Mouse (Mus musculus): ENCODE data around the gene Scamp1. TPM values are rescaled to one million over a fixed set of nuclear protein-coding genes. Genes with fewer than 3 reads are reported as not detected.

The Scamp1 gene
- polyA plus RNA-seq, 1 experiment from 2014 or later, result 168 TPM

DNA sequence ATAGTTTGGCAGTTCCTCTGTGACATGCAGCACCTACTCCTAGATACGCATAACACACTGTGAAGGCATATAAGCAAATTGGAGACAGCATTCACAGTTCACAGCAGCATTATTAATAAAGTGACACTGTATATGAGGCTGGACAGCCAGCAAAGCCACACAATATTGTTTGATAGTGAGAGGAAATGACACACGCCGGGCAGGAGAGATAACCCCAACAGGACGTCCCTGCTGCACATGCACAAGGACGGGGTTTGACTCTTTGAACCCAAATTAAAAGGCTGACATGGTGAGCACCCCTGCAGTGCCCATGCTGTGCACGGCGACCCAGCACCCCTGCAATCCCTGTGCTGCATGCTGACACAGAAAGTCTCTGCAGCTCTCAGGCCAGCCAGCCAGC, 17.5 kb downstream of the Scamp1 start:
- no peak for ATAC-seq (ENCODE audit: low FRiP score, low read depth)

DNA sequence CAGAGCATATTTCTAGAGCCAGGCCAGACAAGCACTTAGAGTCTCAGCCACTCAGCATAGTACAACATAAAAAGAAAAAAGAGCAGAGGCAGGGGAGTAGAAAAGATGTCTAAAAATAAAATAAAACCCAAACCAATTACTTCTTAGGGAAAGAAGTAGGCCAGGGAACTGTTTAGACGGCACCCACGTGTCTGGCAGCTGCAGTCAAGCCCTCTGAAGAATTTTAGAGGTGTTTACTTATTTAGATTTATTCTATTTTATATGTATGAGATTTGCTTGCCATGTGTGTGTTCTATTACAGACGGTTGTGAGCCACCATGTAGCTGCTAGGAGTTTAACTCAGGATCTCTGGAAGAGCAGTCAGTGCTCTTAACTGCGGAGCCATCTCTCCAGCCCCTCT, 18.5 kb downstream of the Scamp1 start:
- Histone ChIP-seq H3K36me3 (no peaks in the 10 kb centered on the region), H3K27ac (replicated peaks) (no peak overlapping the region), H3K4me1 (replicated peaks) (peaks cover 20% of the 10 kb centered on the region), H3K9me3 (no peaks in the 10 kb centered on the region), H3K4me3 (no peak overlapping the region), H3K4me2 (no peak overlapping the region), H3K9ac (no peak overlapping the region), H3K27me3 (no peaks in the 10 kb centered on the region)
- no peak for ATAC-seq (ENCODE audit: low FRiP score, low read depth)
- WGBS, result 76% methylated on average over 4 of the region's 4 CpGs

More for the DNA sequence above, 17.5 kb downstream of the Scamp1 start:
- H3K4me1 ChIP-seq (replicated peaks), result peaks cover 17% of the 10 kb centered on the region
- H3K27ac ChIP-seq (replicated peaks), result no peak overlapping the region
- no peaks in the 10 kb centered on the region for H3K36me3 ChIP-seq
- no peak overlapping the region for H3K4me2 ChIP-seq
- H3K4me3 ChIP-seq, result no peak overlapping the region
- no peak overlapping the region for H3K9ac ChIP-seq
- H3K9me3 ChIP-seq, result no peaks in the 10 kb centered on the region
- 40% methylated on average over 7 of the region's 7 CpGs for WGBS
- no peaks in the 10 kb centered on the region for H3K27me3 ChIP-seq

DNA sequence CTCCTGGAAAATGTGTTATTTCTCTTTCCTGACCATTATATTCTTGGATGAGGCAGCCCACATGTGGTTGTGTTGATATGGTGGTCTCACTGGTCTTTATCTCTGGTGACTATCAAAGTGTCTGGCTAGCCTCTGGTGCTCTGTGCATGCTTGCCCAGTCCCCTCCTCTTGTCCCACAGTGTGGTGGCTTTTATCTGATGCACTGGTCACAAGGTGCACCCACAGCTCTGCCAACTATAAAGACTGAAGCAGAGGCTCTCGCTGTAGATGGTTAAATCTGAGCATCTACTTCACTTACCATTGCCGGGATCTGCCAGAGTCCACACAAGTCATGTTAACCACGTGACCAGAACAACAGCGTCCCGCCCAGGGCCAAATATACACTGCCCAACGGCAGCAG, 19.1 kb downstream of the Scamp1 start:
- H3K9me3 ChIP-seq, result no peaks in the 10 kb centered on the region
- H3K4me2 ChIP-seq, result no peak overlapping the region
- ATAC-seq (ENCODE audit: low FRiP score, low read depth), result no peak
- no peak overlapping the region for H3K9ac ChIP-seq
- H3K4me1 ChIP-seq (replicated peaks), result peaks cover 15% of the 10 kb centered on the region
- H3K36me3 ChIP-seq, result no peaks in the 10 kb centered on the region
- WGBS, result 92% methylated on average over 6 of the region's 6 CpGs
- H3K4me3 ChIP-seq, result no peak overlapping the region
- no peak overlapping the region for H3K27ac ChIP-seq (replicated peaks)
- H3K27me3 ChIP-seq, result no peaks in the 10 kb centered on the region

DNA sequence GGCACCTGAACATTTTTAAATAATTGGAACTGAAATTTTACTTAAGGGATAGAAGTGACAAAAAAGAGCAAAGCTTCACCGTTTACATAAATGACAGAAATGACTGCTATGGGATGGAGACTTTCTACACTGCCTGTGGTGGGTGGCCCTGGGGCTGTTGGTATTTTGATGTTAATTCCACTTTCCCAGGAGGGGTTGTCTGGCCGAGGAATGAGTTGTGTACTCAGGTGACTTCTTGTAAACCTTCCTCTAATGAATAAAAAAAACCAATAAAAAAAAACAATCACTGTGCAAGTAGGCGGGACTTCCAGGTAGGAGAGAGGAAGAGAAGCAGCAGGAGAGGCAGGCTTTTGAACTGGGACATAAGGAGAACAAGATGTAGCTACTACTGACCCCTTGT, 20.4 kb downstream of the Scamp1 start:
- no peak overlapping the region for H3K4me3 ChIP-seq
- ATAC-seq (ENCODE audit: low FRiP score, low read depth), result no peak
- H3K27me3 ChIP-seq, result no peaks in the 10 kb centered on the region
- no peak overlapping the region for H3K9ac ChIP-seq
- peaks cover 12% of the 10 kb centered on the region for H3K4me1 ChIP-seq (replicated peaks)
- no peak overlapping the region for H3K27ac ChIP-seq (replicated peaks)
- H3K9me3 ChIP-seq, result no peaks in the 10 kb centered on the region
- WGBS, result 75% methylated on average over 3 of the region's 3 CpGs
- H3K4me2 ChIP-seq, result no peak overlapping the region
- no peaks in the 10 kb centered on the region for H3K36me3 ChIP-seq

DNA sequence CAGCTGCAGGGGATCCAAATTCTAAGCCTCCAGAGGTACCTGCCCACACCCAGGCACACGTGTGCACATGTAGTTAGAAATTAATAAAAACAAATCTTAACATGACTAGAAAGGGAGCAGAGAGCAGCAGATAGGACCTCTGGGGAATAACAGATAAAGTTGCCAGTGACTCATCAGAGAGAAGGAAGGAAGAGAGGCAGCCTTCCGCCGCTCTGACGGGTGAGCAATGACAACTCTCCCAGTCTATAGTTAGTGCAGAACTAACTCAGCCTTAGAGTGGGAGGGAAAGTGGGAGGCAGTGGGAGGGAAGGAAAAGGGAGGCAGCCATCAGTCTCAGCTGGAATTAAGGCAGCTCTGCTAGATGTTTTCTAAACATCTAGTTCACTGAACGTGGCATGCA, 21.7 kb downstream of the Scamp1 start:
- H3K9me3 ChIP-seq, result no peaks in the 10 kb centered on the region
- peaks cover 12% of the 10 kb centered on the region for H3K4me1 ChIP-seq (replicated peaks)
- H3K27ac ChIP-seq (replicated peaks), result no peak overlapping the region
- H3K4me3 ChIP-seq, result no peak overlapping the region
- H3K4me2 ChIP-seq, result no peak overlapping the region
- no peak for ATAC-seq (ENCODE audit: low FRiP score, low read depth)
- H3K27me3 ChIP-seq, result no peaks in the 10 kb centered on the region
- no peak overlapping the region for H3K9ac ChIP-seq
- WGBS, result 80% methylated on average over 5 of the region's 5 CpGs
- H3K36me3 ChIP-seq, result no peaks in the 10 kb centered on the region

DNA sequence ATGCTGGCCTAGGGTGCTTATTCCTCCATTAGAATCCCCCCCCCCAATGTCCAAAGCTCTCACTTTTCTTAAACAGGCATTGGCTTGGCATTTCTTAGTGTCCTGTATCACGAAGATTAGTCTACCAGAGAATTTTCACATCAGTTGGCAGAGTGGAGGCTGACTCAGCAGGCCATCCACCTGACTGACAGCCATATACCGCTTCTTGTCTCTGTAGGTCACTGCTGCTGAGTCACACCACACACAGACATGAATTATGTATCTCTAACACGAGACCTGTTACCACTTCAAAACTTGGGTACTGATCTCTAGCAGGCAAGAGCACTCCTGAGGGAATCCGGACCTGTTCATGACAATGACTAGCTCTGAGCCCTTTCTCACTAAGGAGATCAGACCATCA, 23.1 kb downstream of the Scamp1 start:
- Histone ChIP-seq H3K4me2 (no peak overlapping the region), H3K36me3 (no peaks in the 10 kb centered on the region), H3K9ac (no peak overlapping the region), H3K27ac (replicated peaks) (no peak overlapping the region), H3K4me1 (replicated peaks) (0 out of 2 replicates have a peak, but pooled peaks cover 3% of the 10 kb centered on the region), H3K27me3 (no peaks in the 10 kb centered on the region), H3K4me3 (no peak overlapping the region), H3K9me3 (no peaks in the 10 kb centered on the region)
- ATAC-seq (ENCODE audit: low FRiP score, low read depth), result no peak
- 75% methylated on average over 4 of the region's 4 CpGs for whole genome bisulfite sequencing

DNA sequence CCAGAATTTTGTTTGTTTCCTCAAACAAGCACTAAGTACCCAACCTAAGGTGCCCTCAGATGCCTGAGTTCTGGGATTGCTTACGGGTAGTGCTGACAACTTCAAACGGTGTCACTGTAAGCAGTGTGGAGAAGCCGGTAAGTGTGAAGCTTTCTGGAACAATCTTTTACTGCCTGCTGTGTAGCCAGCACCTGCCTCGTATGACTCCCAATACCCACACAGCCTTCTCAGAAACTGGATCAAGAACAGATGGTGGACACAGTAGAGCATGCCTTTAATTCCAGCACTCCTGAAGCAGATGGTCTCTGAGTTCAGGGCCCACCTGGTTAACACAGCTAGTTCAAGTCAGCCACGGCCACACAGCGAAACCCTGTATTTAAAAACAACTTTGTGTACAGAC, 24.0 kb downstream of the Scamp1 start:
- 74% methylated on average over 6 of the region's 6 CpGs for WGBS
- Histone ChIP-seq H3K27me3 (no peaks in the 10 kb centered on the region), H3K9me3 (no peaks in the 10 kb centered on the region), H3K36me3 (no peaks in the 10 kb centered on the region), H3K4me3 (no peak overlapping the region), H3K4me2 (no peak overlapping the region), H3K4me1 (replicated peaks) (0 out of 2 replicates have a peak, but pooled peaks cover 3% of the 10 kb centered on the region), H3K27ac (replicated peaks) (no peak overlapping the region), H3K9ac (no peak overlapping the region)
- no peak for ATAC-seq (ENCODE audit: low FRiP score, low read depth)

DNA sequence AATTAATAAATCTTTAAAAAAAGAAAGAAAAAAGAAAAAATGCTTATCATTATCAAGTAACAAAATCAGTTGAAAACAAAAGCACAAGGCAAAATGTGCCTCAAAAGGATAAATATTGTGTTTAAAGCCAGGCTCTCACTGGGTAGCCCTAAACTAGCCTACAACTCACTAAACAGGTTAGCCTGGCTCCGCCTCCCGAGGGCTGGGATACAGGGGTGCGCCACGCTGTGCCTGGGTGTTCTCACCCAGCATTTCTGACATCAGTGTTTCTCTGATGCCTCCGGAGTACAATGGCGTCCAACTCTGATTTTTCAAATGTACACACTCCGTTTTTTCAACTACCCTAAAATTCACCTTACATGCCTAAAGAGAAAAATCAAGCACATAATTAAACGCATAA, 24.7 kb downstream of the Scamp1 start:
- 86% methylated on average over 8 of the region's 8 CpGs for WGBS
- no peak overlapping the region for H3K27ac ChIP-seq (replicated peaks)
- ATAC-seq (ENCODE audit: low FRiP score, low read depth), result no peak
- no peaks in the 10 kb centered on the region for H3K27me3 ChIP-seq
- H3K4me2 ChIP-seq, result no peak overlapping the region
- H3K9ac ChIP-seq, result no peak overlapping the region
- H3K9me3 ChIP-seq, result no peaks in the 10 kb centered on the region
- H3K36me3 ChIP-seq, result no peaks in the 10 kb centered on the region
- H3K4me3 ChIP-seq, result no peak overlapping the region
- 0 out of 2 replicates have a peak, but pooled peaks cover 3% of the 10 kb centered on the region for H3K4me1 ChIP-seq (replicated peaks)

DNA sequence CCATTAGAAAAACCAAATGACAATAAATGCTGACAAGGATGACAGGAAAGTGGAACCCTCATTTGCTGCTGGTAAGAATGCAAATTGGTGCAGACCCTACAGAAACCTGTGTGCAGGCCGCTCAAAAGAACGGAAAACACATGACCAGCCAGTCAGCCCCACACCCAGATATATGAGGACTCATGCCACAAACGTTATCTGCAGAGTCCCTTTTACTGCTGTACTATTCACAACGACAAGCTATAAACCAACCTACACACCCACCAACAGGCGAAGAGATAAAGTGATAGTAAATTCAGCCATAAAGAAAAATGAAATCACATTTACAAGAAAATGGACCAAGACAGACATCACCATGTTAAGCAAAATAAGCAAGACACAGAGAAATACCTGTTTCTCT, 26.4 kb downstream of the Scamp1 start:
- Histone ChIP-seq H3K27me3 (no peaks in the 10 kb centered on the region), H3K4me1 (replicated peaks) (0 out of 2 replicates have a peak, but pooled peaks cover 3% of the 10 kb centered on the region), H3K36me3 (no peaks in the 10 kb centered on the region), H3K4me3 (no peak overlapping the region), H3K9me3 (no peaks in the 10 kb centered on the region), H3K9ac (no peak overlapping the region), H3K4me2 (no peak overlapping the region), H3K27ac (replicated peaks) (no peak overlapping the region)
- ATAC-seq (ENCODE audit: low FRiP score, low read depth), result no peak
- WGBS, result 89% methylated on average over 5 of the region's 5 CpGs

DNA sequence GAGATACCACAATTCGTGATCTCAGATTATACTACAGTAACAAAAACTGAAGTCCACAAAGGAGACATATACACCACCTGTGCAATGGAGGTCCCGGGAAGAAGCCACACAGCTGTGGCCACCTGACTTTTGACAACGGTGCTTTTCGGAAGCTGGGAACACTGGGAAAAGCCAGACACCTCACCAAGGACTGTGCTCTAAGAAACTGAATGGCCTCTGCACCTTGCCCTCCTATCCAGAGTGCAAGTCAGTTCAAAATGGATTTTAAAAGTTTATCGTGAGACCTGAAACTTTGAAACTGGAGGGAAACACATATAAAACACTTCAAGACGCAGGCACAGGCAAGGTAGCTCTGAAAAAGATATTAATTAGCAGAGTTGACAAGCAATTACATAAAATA, 27.1 kb downstream of the Scamp1 start:
- Histone ChIP-seq H3K27ac (replicated peaks) (no peak overlapping the region), H3K9me3 (no peaks in the 10 kb centered on the region), H3K36me3 (no peaks in the 10 kb centered on the region), H3K9ac (no peak overlapping the region), H3K4me2 (no peak overlapping the region), H3K4me3 (no peak overlapping the region), H3K4me1 (replicated peaks) (0 out of 2 replicates have a peak, but pooled peaks cover 3% of the 10 kb centered on the region), H3K27me3 (no peaks in the 10 kb centered on the region)
- ATAC-seq (ENCODE audit: low FRiP score, low read depth), result no peak
- 88% methylated on average over 6 of the region's 6 CpGs for WGBS

DNA sequence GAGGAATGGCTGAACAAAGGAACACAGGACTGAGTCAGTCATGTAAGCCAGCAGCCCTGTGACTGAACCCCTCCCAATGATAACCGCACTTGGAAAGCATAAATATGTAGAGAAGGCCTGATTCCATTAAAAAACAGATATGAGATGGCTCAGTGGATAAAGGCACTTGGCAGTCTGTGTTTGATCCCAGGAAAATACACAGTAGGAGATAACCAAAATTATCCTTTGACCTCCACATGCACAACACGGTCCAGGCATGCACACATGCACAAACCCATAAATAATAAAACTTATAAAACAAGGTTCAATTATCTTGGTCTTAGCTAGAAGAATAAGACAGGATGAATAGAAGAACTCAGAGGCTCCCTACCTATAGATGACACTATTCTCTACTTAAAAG, 27.9 kb downstream of the Scamp1 start:
- H3K4me2 ChIP-seq, result no peak overlapping the region
- H3K27ac ChIP-seq (replicated peaks), result no peak overlapping the region
- no peak for ATAC-seq (ENCODE audit: low FRiP score, low read depth)
- H3K9ac ChIP-seq, result no peak overlapping the region
- H3K36me3 ChIP-seq, result no peaks in the 10 kb centered on the region
- H3K4me1 ChIP-seq (replicated peaks), result 0 out of 2 replicates have a peak, but pooled peaks cover 3% of the 10 kb centered on the region
- whole genome bisulfite sequencing, result 76% methylated on average over 2 of the region's 2 CpGs
- H3K9me3 ChIP-seq, result no peaks in the 10 kb centered on the region
- H3K4me3 ChIP-seq, result no peak overlapping the region
- no peaks in the 10 kb centered on the region for H3K27me3 ChIP-seq

DNA sequence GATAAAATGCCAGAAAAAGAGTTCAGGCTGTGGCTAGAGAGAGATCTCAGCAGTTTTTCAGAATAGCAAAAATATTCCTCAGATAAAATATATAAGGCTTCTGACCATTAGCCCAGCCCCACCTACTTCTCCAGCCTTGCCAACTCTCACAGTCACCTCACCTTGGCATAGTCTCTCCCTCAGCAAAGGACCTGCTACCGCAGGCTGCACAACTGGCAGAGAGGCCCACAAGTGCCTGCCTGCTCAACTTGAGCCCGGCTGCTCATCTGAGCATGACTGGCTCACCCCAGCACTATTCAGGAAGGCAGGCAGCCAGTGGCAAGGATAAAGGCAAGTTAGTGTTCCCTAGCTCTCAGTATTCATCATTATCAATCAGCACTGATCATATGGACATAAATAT, 30.5 kb downstream of the Scamp1 start:
- H3K4me1 ChIP-seq (replicated peaks), result no peaks in the 10 kb centered on the region
- ATAC-seq (ENCODE audit: low FRiP score, low read depth), result no peak
- no peak overlapping the region for H3K4me2 ChIP-seq
- H3K36me3 ChIP-seq, result no peaks in the 10 kb centered on the region
- H3K4me3 ChIP-seq, result no peak overlapping the region
- H3K9me3 ChIP-seq, result no peaks in the 10 kb centered on the region
- H3K27ac ChIP-seq (replicated peaks), result no peak overlapping the region
- H3K9ac ChIP-seq, result no peak overlapping the region
- 95% methylated on average over 2 of the region's 2 CpGs for WGBS
- H3K27me3 ChIP-seq, result no peaks in the 10 kb centered on the region

DNA sequence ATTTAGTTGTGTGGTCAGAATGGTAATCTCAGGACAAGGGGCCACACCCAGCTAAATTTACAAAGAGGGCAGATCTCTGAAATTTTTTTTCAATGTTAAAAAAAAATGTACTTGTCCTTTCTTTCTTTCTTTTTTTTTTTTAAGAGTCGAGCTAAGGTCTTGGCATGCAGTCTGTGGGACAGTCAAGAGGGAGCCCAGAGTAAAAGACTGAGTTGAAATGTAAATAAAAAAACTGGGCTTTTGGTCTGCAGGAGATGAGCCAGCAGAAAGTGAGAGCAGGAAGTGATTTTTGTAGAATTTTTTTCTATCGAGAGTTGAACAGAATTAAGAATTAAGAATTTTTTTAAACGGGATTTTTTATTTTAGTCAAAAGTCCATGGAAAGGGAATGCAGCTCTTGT, 31.4 kb downstream of the Scamp1 start:
- H3K4me3 ChIP-seq, result no peak overlapping the region
- H3K4me2 ChIP-seq, result no peak overlapping the region
- no peaks in the 10 kb centered on the region for H3K9me3 ChIP-seq
- H3K9ac ChIP-seq, result no peak overlapping the region
- H3K27me3 ChIP-seq, result no peaks in the 10 kb centered on the region
- WGBS, result 90% methylated on average over 3 of the region's 3 CpGs
- no peaks in the 10 kb centered on the region for H3K36me3 ChIP-seq
- H3K4me1 ChIP-seq (replicated peaks), result no peaks in the 10 kb centered on the region
- no peak overlapping the region for H3K27ac ChIP-seq (replicated peaks)
- ATAC-seq (ENCODE audit: low FRiP score, low read depth), result no peak

All from hindbrain, embryonic 15.5 days (tissue).